Mouse (Mus musculus): Measurements from ENCODE around the gene Msl3. TPM values are rescaled to one million over a fixed set of nuclear protein-coding genes. Genes with fewer than 3 reads are reported as not detected.

The Msl3 gene
- total RNA-seq, 1 experiment: 7.2 TPM

GRCm38 (mm10) chrX:168639556-168640356 lies 33.9 kb downstream of the Msl3 start:
- Histone ChIP-seq H3K9ac (ENCODE audit: insufficient read depth, low read depth, low read length, poor library complexity, severe bottlenecking) (no peak overlapping the region; the same call in 1 of the 2 replicates), H3K27ac (ENCODE audit: insufficient read depth, low read depth, low read length, poor library complexity, severe bottlenecking) (no peak overlapping the region)
- in situ Hi-C loops (cut with MboI; ENCODE audit: low sequenced_read_pairs in 2 of 2, unreplicated experiment in 2 of 2): no loop called here

More at GRCm38 (mm10) chrX:168639556-168640356, 33.9 kb downstream of the Msl3 start:
- Histone ChIP-seq H3K9me3 (ENCODE audit: control insufficient read depth, insufficient read depth, low read depth, low read length) (no peaks in the 10 kb centered on the region), H3K36me3 (ENCODE audit: control insufficient read depth, insufficient read depth, low read length, poor library complexity, severe bottlenecking) (no peaks in the 10 kb centered on the region), H3K4me3 (ENCODE audit: insufficient read depth in 1 of 2, low read depth in 1 of 2, low read length in 2 of 2, poor library complexity in 1 of 2, severe bottlenecking in 1 of 2) (no peak overlapping the region; a peak in 1 of 4 replicates), H3K4me1 (ENCODE audit: control insufficient read depth in 2 of 2, insufficient read depth in 2 of 2, low read length in 2 of 2, poor library complexity in 1 of 2) (no peaks in the 10 kb centered on the region)
- no peak for TF ChIP-seq CHD2 (IDR thresholded peaks at IDR 0.05; ENCODE audit: low read depth, low read length)
- TF ChIP-seq ZC3H11A (IDR thresholded peaks at IDR 0.05; ENCODE audit: borderline replicate concordance, low read depth, low read length): no peak
- no peak for TF ChIP-seq MAFK (IDR thresholded peaks at IDR 0.05; ENCODE audit: insufficient read depth, low read depth, low read length)
- TF ChIP-seq HCFC1 (IDR thresholded peaks at IDR 0.05; ENCODE audit: borderline replicate concordance, insufficient read depth, low read length): no peak
- DNase-seq (ENCODE audit: low read depth, low spot score): peak; percentile 28

Other genes with a start within 250 kb of the Msl3 start
- not detected in 2 replicates for gene Frmpd4, start 96.7 kb downstream of the Msl3 start, total RNA-seq (2012; rRNA removed)
- 0.37 and 1.8 TPM in 2 replicates for gene Arhgap6, start 121.2 kb upstream of the Msl3 start, total RNA-seq (2012; rRNA removed)